Mouse (Mus musculus): ENCODE measurements around the gene Cep128. TPM values are rescaled to one million over a fixed set of nuclear protein-coding genes. Genes with fewer than 3 reads are reported as not detected.

The Cep128 gene
- polyA plus RNA-seq, 1 experiment from 2014 or later = 9.0 TPM

- no peak overlapping the region for H3K4me3 ChIP-seq (replicated peaks)
- H3K36me3 ChIP-seq = no peaks in the 10 kb centered on the region
- WGBS = 24% methylated on average over 2 of the region's 2 CpGs
- no peak overlapping the region for H3K4me2 ChIP-seq (replicated peaks)
- no peak overlapping the region for H3K27ac ChIP-seq
- no peak overlapping the region for H3K9ac ChIP-seq
- H3K4me1 ChIP-seq (replicated peaks) = no peaks in the 10 kb centered on the region
- no peaks in the 10 kb centered on the region for H3K27me3 ChIP-seq (replicated peaks)
- no peak for ATAC-seq
- H3K9me3 ChIP-seq = no peaks in the 10 kb centered on the region
These were observed 408.8 kb downstream of the Cep128 start for GRCm38 (mm10) chr12:90975429-90975828.

- no peak overlapping the region for H3K4me2 ChIP-seq (replicated peaks)
- H3K4me3 ChIP-seq (replicated peaks) = no peak overlapping the region
- no peaks in the 10 kb centered on the region for H3K36me3 ChIP-seq
- H3K27ac ChIP-seq = no peak overlapping the region
- WGBS = 87% methylated on average over 3 of the region's 3 CpGs
- H3K9me3 ChIP-seq = no peaks in the 10 kb centered on the region
- no peaks in the 10 kb centered on the region for H3K27me3 ChIP-seq (replicated peaks)
- no peaks in the 10 kb centered on the region for H3K4me1 ChIP-seq (replicated peaks)
- ATAC-seq = no peak
- no peak overlapping the region for H3K9ac ChIP-seq
These were observed 413.1 kb downstream of the Cep128 start for GRCm38 (mm10) chr12:90971156-90971555.

- ATAC-seq = no peak
- 85% methylated on average over 5 of the region's 5 CpGs for whole genome bisulfite sequencing
- no peaks in the 10 kb centered on the region for H3K4me1 ChIP-seq (replicated peaks)
- H3K27ac ChIP-seq = no peak overlapping the region
- H3K36me3 ChIP-seq = no peaks in the 10 kb centered on the region
- no peak overlapping the region for H3K4me3 ChIP-seq (replicated peaks)
- H3K9ac ChIP-seq = no peak overlapping the region
- no peaks in the 10 kb centered on the region for H3K9me3 ChIP-seq
- H3K27me3 ChIP-seq (replicated peaks) = no peaks in the 10 kb centered on the region
- H3K4me2 ChIP-seq (replicated peaks) = no peak overlapping the region
These were observed 422.7 kb downstream of the Cep128 start for GRCm38 (mm10) chr12:90961386-90962017.

GRCm38 (mm10) chr12:90954740-90955473, 429.3 kb downstream of the Cep128 start:
- H3K27ac ChIP-seq = no peak overlapping the region
- ATAC-seq = no peak
- H3K36me3 ChIP-seq = no peaks in the 10 kb centered on the region
- WGBS = 77% methylated on average over 7 of the region's 7 CpGs
- no peak overlapping the region for H3K9ac ChIP-seq
- H3K9me3 ChIP-seq = no peaks in the 10 kb centered on the region
- H3K4me1 ChIP-seq (replicated peaks) = no peaks in the 10 kb centered on the region
- H3K27me3 ChIP-seq (replicated peaks) = no peaks in the 10 kb centered on the region
- no peak overlapping the region for H3K4me2 ChIP-seq (replicated peaks)
- no peak overlapping the region for H3K4me3 ChIP-seq (replicated peaks)

Other genes starting within 250 kb of the Cep128 start
- gene Tshr, start 154 bp upstream of the Cep128 start, polyA plus RNA-seq (2015; fragmentation: Nextera tagmentation; extraction: Ambion mirVana) = 0.33 and 0.34 TPM in 2 replicates
- gene Gtf2a1, start 206.1 kb upstream of the Cep128 start, polyA plus RNA-seq (2015; fragmentation: Nextera tagmentation; extraction: Ambion mirVana) = 34.6 and 37.5 TPM in 2 replicates

Data from intestine, embryonic 15.5 days (tissue).